Mouse (Mus musculus) brain, embryonic 14.5 days (tissue): Measurements from ENCODE around the gene Tmc2.

Experiments
- CTCF ChIP-seq: fragments of 200-500 bp; IDR thresholded peaks from 2 replicates; pipeline ENCODE4 v1.5.1; 2012; ENCODE audit warnings: inconsistent platforms, mild to moderate bottlenecking, moderate library complexity, borderline replicate concordance; ENCODE audit not compliant: insufficient read depth, insufficient read length; ENCODE audit errors: extremely low read depth
- POLR2A ChIP-seq: fragments of 200-500 bp; IDR thresholded peaks from 2 replicates; pipeline ENCODE4 v1.6.1; 2012; ENCODE audit warnings: mild to moderate bottlenecking, inconsistent platforms, borderline replicate concordance; ENCODE audit not compliant: poor library complexity, insufficient read depth, insufficient read length, severe bottlenecking; ENCODE audit errors: extremely low read depth

GRCm38 (mm10) chr2:130280224-130280623 lies 85.2 kb downstream of the Tmc2 start:
- TF ChIP-seq POLR2A (no peak), CTCF (no peak)
